Mouse (Mus musculus) testis, adult 2 months (tissue): ENCODE measurements around the gene Abcc5. TPM values are rescaled to one million over a fixed set of nuclear protein-coding genes. Genes with fewer than 3 reads are reported as not detected.

ENCODE experiments used
- H3K27ac ChIP-seq: fragments of 200-500 bp; 2 replicates; pipeline ENCODE4 v1.5.1; 2012; ENCODE audit warnings: low read depth, low read length; ENCODE audit not compliant: control insufficient read depth, insufficient read depth
- H3K27me3 ChIP-seq: fragments of 200-500 bp; 2 replicates; pipeline ENCODE4 v1.6.1; 2012; ENCODE audit warnings: mild to moderate bottlenecking, low read length, moderate library complexity; ENCODE audit not compliant: control insufficient read depth, insufficient read depth
- H3K36me3 ChIP-seq: fragments of 200-500 bp; 2 replicates; pipeline ENCODE4 v1.6.1; 2012; ENCODE audit warnings: mild to moderate bottlenecking, low read length; ENCODE audit not compliant: control insufficient read depth, insufficient read depth
- H3K4me1 ChIP-seq: fragments of 200-500 bp; 2 replicates; pipeline ENCODE4 v1.6.1; 2012; ENCODE audit warnings: low read length; ENCODE audit not compliant: control insufficient read depth, insufficient read depth
- H3K4me3 ChIP-seq: fragments of 200-500 bp; 2 replicates; pipeline ENCODE4 v1.5.1; 2012; ENCODE audit warnings: low read depth, mild to moderate bottlenecking, low read length, moderate library complexity, mixed read lengths; ENCODE audit not compliant: control insufficient read depth
- CTCF ChIP-seq: fragments of 200-500 bp; IDR thresholded peaks from 2 replicates; pipeline ENCODE4 v1.5.1; 2012; ENCODE audit warnings: low read depth, mild to moderate bottlenecking, inconsistent platforms, low read length, moderate library complexity; ENCODE audit not compliant: control insufficient read depth, insufficient read depth, insufficient replicate concordance
- POLR2A ChIP-seq: fragments of 200-500 bp; IDR thresholded peaks from 2 replicates; pipeline ENCODE4 v1.6.1; 2012; ENCODE audit warnings: low read depth, mild to moderate bottlenecking, inconsistent platforms, low read length, moderate library complexity; ENCODE audit not compliant: control insufficient read depth
- polyA plus RNA-seq: library from polyadenylated mRNA; depleted of rRNA; stranded (reverse); fragments of >200 nt; gene quantifications from 2 replicates; pipeline ENCODE4 v1.2.3, GENCODE M21; 2012

Abcc5 gene
- polyA plus RNA-seq, 1 experiment, result 19.8 TPM

DNA sequence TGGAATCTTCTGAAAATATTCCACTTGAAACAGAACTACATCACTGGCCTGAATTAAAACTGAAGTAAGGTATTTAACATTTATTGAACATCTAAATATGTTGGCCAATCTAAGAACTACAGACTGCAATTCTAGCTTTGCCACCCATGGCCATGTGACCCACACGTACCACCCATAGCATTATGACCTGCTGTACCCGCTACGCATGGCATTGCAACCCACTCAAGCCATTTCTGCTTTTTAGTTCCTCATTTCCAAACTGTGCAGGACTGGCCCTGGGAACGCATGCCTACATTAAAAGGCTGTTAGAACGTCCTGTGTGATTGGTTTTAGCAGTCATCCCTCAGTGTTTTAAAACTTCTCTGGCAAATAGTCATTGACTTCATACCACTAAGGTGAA, 68.4 kb downstream of the Abcc5 start:
- H3K27ac ChIP-seq, result no peak overlapping the region
- TF ChIP-seq CTCF (no peak), POLR2A (no peak)
- no peaks in the 10 kb centered on the region for H3K36me3 ChIP-seq
- H3K4me1 ChIP-seq, result no peaks in the 10 kb centered on the region
- no peaks in the 10 kb centered on the region for H3K27me3 ChIP-seq
- no peak overlapping the region for H3K4me3 ChIP-seq

DNA sequence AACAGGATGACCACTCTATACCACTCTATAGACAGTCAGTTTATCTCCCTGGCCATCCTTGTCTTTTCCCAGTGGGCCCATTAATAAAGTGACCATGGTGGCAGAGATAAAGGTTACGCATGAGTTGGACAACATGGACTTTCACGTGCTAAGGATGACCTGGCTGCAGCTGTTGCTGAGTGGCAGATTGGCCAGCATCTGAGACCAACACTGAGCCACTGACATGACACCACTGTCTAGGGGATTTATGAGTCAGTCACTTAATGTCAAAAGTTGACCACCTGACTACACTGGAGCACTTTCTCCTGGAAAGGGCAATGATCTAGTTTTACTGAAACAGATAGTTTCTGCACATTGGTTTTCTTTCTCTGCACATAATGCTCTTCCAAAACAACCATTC, 71.4 kb downstream of the Abcc5 start:
- Histone ChIP-seq H3K4me3 (no peak overlapping the region), H3K4me1 (no peaks in the 10 kb centered on the region), H3K36me3 (no peaks in the 10 kb centered on the region), H3K27ac (no peak overlapping the region), H3K27me3 (no peaks in the 10 kb centered on the region)
- TF ChIP-seq CTCF, result no peak
- no peak for TF ChIP-seq POLR2A

GRCm38 (mm10) chr16:20354011-20354410, 72.2 kb downstream of the Abcc5 start:
- Histone ChIP-seq H3K36me3 (no peaks in the 10 kb centered on the region), H3K4me3 (no peak overlapping the region), H3K27ac (no peak overlapping the region), H3K27me3 (no peaks in the 10 kb centered on the region), H3K4me1 (no peaks in the 10 kb centered on the region)
- TF ChIP-seq POLR2A (no peak), CTCF (no peak)

- H3K27ac ChIP-seq, result no peak overlapping the region
- H3K4me1 ChIP-seq, result no peaks in the 10 kb centered on the region
- H3K36me3 ChIP-seq, result no peaks in the 10 kb centered on the region
- H3K4me3 ChIP-seq, result no peak overlapping the region
- no peak for TF ChIP-seq CTCF
- TF ChIP-seq POLR2A, result no peak
- no peaks in the 10 kb centered on the region for H3K27me3 ChIP-seq
Observed at GRCm38 (mm10) chr16:20345464-20345863, 80.7 kb downstream of the Abcc5 start.

GRCm38 (mm10) chr16:20338616-20339015, 87.6 kb downstream of the Abcc5 start:
- H3K4me3 ChIP-seq, result no peak overlapping the region
- H3K27me3 ChIP-seq, result no peaks in the 10 kb centered on the region
- H3K36me3 ChIP-seq, result no peaks in the 10 kb centered on the region
- H3K27ac ChIP-seq, result no peak overlapping the region
- H3K4me1 ChIP-seq, result no peaks in the 10 kb centered on the region
- TF ChIP-seq POLR2A, result no peak
- TF ChIP-seq CTCF, result no peak

- H3K36me3 ChIP-seq, result no peaks in the 10 kb centered on the region
- no peaks in the 10 kb centered on the region for H3K4me1 ChIP-seq
- no peak for TF ChIP-seq POLR2A
- no peak for TF ChIP-seq CTCF
Observed at GRCm38 (mm10) chr16:20334918-20335317, 91.3 kb downstream of the Abcc5 start.

DNA sequence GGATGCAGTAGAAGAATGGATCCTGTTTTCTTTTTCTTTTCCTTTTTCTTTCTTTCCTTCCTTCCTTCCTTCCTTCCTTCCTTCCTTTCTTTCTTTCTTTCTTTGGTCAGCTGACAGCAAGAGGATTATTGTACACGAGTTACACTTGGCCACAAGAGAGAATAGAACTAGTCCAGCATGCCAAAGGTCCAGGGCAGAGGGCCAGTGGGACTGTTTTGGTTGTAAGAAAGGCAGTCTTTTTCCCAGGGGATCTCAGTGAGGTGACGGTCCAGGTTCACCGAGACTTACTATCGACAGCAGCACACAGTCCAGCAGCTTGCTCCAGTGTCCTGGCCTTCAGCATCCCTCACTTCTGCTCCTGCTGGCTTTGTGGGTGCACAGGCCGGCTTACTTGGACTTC, 97.9 kb downstream of the Abcc5 start:
- H3K27ac ChIP-seq, result no peak overlapping the region
- H3K27me3 ChIP-seq, result no peaks in the 10 kb centered on the region
- H3K4me3 ChIP-seq, result no peak overlapping the region
- no peaks in the 10 kb centered on the region for H3K4me1 ChIP-seq
- no peaks in the 10 kb centered on the region for H3K36me3 ChIP-seq
- no peak for TF ChIP-seq CTCF
- TF ChIP-seq POLR2A, result no peak

More at GRCm38 (mm10) chr16:20334918-20335317, 91.3 kb downstream of the Abcc5 start:
- Histone ChIP-seq H3K4me3 (no peak overlapping the region), H3K27ac (no peak overlapping the region), H3K27me3 (no peaks in the 10 kb centered on the region)

DNA sequence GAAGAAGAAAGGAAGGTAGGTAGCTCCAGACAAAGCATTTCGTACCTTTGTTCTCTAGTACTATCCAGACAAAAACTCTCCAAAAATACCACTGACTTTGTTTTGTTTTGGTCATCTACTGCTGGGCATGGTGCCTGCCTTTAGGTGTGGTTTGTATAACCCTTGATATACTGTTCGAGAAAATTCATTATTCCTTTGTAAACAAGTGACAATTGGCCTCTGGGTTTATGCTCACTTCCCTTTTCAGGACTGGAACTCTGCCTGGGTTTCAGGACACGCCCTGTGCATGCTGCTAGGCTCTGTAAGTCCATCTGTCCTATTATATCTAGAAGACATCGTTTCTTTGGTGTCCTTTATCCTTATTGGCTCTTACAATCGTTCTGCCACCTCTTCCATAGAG, 100.9 kb downstream of the Abcc5 start, which contains the start of gene Cyp2ab1:
Gene Cyp2ab1, minus strand, starts transcription at position 119 of the 400 bp plus-strand sequence.
- no peak within 1 kb of the TSS for H3K4me3 ChIP-seq
- TF ChIP-seq POLR2A (no peak), CTCF (no peak)
- H3K36me3 ChIP-seq, result no peaks in the 10 kb centered on the region
- H3K4me1 ChIP-seq, result no peaks in the 10 kb centered on the region
- no peak within 1 kb of the TSS for H3K27ac ChIP-seq
- H3K27me3 ChIP-seq, result no peaks in the 10 kb centered on the region
